Mouse (Mus musculus): ENCODE measurements around the gene Rps18.

The Rps18 gene

GRCm38 (mm10) chr17:33902491-33902890 lies 53.3 kb downstream of the Rps18 start:
- Histone ChIP-seq H3K9me3 (ENCODE audit: low read length) (no peaks in the 10 kb centered on the region), H3K4me3 (replicated peaks; ENCODE audit: low read length) (peak overlapping the region; percentile 61), H3K27me3 (ENCODE audit: insufficient read depth, low read length) (no peaks in the 10 kb centered on the region), H3K4me1 (replicated peaks; ENCODE audit: low read depth, low read length) (peaks cover 80% of the 10 kb centered on the region), H3K36me3 (ENCODE audit: insufficient read depth, low read length) (peaks cover 5% of the 10 kb centered on the region)
- TF ChIP-seq NANOG (IDR thresholded peaks at IDR 0.05; ENCODE audit: borderline replicate concordance, low read length) (no peak), POU5F1 (IDR thresholded peaks at IDR 0.05; ENCODE audit: borderline replicate concordance, low read length) (no peak), CTCF (conservative IDR thresholded peaks at IDR 0.05; ENCODE audit: low read length) (no peak)

GRCm38 (mm10) chr17:33902079-33902478 lies 53.7 kb downstream of the Rps18 start:
- Histone ChIP-seq H3K4me1 (replicated peaks; ENCODE audit: low read depth, low read length) (peaks cover 79% of the 10 kb centered on the region), H3K27me3 (ENCODE audit: insufficient read depth, low read length) (no peaks in the 10 kb centered on the region), H3K4me3 (replicated peaks; ENCODE audit: low read length) (peak overlapping the region; percentile 32; the same call in 1 of the 2 replicates), H3K9me3 (ENCODE audit: low read length) (no peaks in the 10 kb centered on the region), H3K36me3 (ENCODE audit: insufficient read depth, low read length) (peaks cover 5% of the 10 kb centered on the region)
- TF ChIP-seq CTCF (conservative IDR thresholded peaks at IDR 0.05; ENCODE audit: low read length) (no peak), POU5F1 (IDR thresholded peaks at IDR 0.05; ENCODE audit: borderline replicate concordance, low read length) (no peak), NANOG (IDR thresholded peaks at IDR 0.05; ENCODE audit: borderline replicate concordance, low read length) (no peak)

All from E14TG2a.4 (cell line).